Mouse (Mus musculus) G1E (cell line): ENCODE measurements at regions not wholly inside any gene's neighbourhood (a gene's known extent, or its start where the extent isn't known, plus 50 kb on each side); places are given as distances from the start of the nearest gene placed in this dataset.

Experiments used
- ATAC-seq: 2 replicates; pipeline ENCODE4 v1.8.0; 2016; ENCODE audit warnings: mild to moderate bottlenecking; ENCODE audit not compliant: insufficient number of reproducible peaks, poor library complexity, low FRiP score, severe bottlenecking; ENCODE audit errors: extremely low read depth
- DNase-seq: peaks from one replicate; pipeline ENCODE4 v3.0.0; 2012; ENCODE audit warnings: low spot score
- H3K27me3 ChIP-seq: 2 replicates; pipeline ENCODE4 v1.6.1; 2012; ENCODE audit warnings: mild to moderate bottlenecking, low read length, inconsistent platforms; ENCODE audit not compliant: insufficient read depth
- H3K36me3 ChIP-seq: replicated peaks from 2 replicates; pipeline ENCODE3; 2012; ENCODE audit warnings: mild to moderate bottlenecking, inconsistent platforms
- H3K4me1 ChIP-seq: 2 replicates; pipeline ENCODE4 v1.6.1; 2012; ENCODE audit warnings: low read depth, low read length, inconsistent platforms, mixed read lengths; ENCODE audit not compliant: insufficient read depth
- H3K4me3 ChIP-seq: 2 replicates; pipeline ENCODE4 v1.5.1; 2012; ENCODE audit warnings: low read depth, mild to moderate bottlenecking, inconsistent platforms, low read length, moderate library complexity, mixed read lengths
- H3K9me3 ChIP-seq: replicated peaks from 2 replicates; pipeline ENCODE4 v1.6.1; 2012; ENCODE audit warnings: inconsistent platforms
- CTCF ChIP-seq: IDR thresholded peaks from 2 replicates; pipeline ENCODE4 v1.5.1; 2012; ENCODE audit warnings: low read depth, low read length, inconsistent platforms, mixed read lengths
- GATA1 ChIP-seq: IDR thresholded peaks from 2 replicates; pipeline ENCODE4 v1.6.1; 2012; ENCODE audit warnings: borderline replicate concordance, low read length, inconsistent platforms, mixed read lengths
- GATA2 ChIP-seq: IDR thresholded peaks from 2 replicates; pipeline ENCODE4 v1.6.1; 2012; ENCODE audit warnings: low read depth, low read length, inconsistent platforms, borderline replicate concordance
- POLR2AphosphoS5 ChIP-seq: IDR thresholded peaks from 2 replicates; pipeline ENCODE4 v1.6.1; 2012; ENCODE audit warnings: low read depth, low read length, inconsistent platforms; ENCODE audit not compliant: insufficient replicate concordance
- TAL1 ChIP-seq: conservative IDR thresholded peaks from 2 replicates; pipeline ENCODE4 v1.6.1; 2012; ENCODE audit warnings: low read depth, low read length, inconsistent platforms, mixed read lengths

DNA sequence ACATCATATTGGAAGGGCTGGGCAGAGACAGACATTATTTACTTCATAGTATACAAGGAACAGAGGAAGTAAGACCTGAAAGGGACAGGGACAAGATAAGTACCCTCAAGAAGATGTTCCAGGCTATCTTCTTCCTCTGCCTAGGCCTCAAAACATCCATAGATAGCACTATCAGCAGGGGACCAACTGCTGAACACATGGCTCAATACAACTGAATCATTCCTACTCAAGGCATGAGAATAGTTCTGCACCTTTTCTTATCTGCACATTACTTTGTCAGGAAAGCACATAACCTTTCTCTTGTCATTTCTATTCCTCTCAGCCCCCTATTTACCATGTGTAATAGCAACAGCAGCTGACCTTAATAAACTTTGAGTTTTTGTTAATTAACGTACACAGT is 182.4 kb upstream of the Ufl1 start:
- ATAC-seq (no peak), DNase-seq (no peak)
- Histone ChIP-seq H3K4me3 (no peak overlapping the region), H3K9me3 (no peaks in the 10 kb centered on the region), H3K27me3 (no peaks in the 10 kb centered on the region), H3K36me3 (no peaks in the 10 kb centered on the region), H3K4me1 (peaks cover 4% of the 10 kb centered on the region; the same call in 1 of the 2 replicates)
- TF ChIP-seq POLR2AphosphoS5 (no peak), GATA2 (no peak), GATA1 (no peak), CTCF (no peak), TAL1 (no peak)

DNA sequence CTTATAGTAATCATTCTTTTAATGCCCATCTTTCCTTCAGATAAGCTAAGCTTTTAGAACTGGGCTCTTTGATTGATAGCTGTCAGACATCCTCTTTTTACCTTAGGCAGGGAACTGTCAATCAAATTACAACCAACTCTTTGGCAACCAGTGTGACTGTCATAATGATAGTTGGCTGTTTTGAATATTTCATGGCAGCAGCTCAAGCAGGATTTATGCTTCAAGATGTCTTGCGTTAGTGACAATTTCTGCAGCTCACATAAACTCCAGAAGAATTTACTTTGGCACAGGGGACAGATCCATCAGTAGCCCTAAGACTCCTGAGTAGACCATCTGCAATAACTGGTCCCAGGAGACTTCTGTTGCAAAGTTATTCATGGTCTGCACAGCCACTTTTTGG is 178.5 kb upstream of the Ufl1 start:
- ATAC-seq: no peak
- no peak for DNase-seq
- Histone ChIP-seq H3K9me3 (no peaks in the 10 kb centered on the region), H3K4me1 (no peaks in the 10 kb centered on the region), H3K36me3 (no peaks in the 10 kb centered on the region), H3K27me3 (no peaks in the 10 kb centered on the region), H3K4me3 (no peak overlapping the region)
- TF ChIP-seq CTCF (no peak), TAL1 (no peak), POLR2AphosphoS5 (no peak), GATA2 (no peak), GATA1 (no peak)

DNA sequence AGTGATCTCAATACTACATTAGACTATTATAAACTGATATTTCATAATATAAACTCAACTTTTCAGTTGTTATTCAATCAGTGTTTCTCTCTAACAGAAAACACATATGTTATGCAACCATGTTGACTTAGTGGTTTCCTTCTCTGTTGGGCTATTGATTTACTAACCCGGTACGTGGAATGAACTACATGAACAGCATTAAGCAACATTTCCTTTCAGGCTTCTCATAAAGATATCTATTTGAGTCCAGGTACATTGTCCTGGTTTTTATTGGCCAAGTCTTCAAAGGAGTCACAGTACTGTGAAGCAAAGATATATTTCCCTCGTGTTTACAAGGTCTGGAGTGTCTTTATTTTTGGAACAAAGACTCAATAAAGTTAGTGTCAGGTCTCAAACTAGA is 173.1 kb upstream of the Ufl1 start:
- no peak for ATAC-seq
- no peak for DNase-seq
- peaks cover 5% of the 10 kb centered on the region for H3K27me3 ChIP-seq
- H3K36me3 ChIP-seq: no peaks in the 10 kb centered on the region
- H3K4me3 ChIP-seq: no peak overlapping the region
- no peaks in the 10 kb centered on the region for H3K9me3 ChIP-seq
- no peaks in the 10 kb centered on the region for H3K4me1 ChIP-seq
- TF ChIP-seq GATA2: no peak
- TF ChIP-seq GATA1: no peak
- TF ChIP-seq TAL1: no peak
- no peak for TF ChIP-seq POLR2AphosphoS5
- TF ChIP-seq CTCF: no peak

DNA sequence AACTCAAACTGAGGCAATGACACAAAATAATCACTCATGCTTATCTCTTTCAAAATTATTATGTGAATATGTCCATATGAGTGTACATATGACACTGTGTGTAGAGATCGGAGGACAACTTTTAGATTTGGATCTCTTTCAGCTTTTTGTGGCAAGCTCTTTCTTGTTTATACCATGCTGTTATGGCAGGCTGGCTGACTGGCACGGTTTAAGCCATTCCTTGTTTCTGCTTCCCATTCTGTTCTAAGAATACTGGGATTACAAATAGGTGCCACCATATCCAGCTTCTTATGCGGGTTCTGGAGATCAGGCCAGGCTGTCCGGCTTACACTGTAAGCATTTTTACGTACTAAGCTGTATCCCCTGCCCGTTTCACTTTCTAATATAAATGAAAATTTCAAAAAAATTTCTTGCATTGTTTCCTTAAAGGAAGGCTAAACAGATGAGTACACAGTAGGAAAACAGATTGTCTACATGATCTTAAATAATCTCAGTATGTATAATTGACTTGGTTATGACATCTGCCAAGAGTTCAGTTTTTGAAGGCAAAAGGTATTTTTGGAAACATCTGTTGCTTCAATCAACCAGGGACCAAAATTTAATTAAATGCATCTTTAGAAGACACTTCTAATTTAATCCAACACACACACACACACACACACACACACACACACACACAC is 171.6 kb upstream of the Ufl1 start:
- DNase-seq: no peak
- Histone ChIP-seq H3K4me3 (no peak overlapping the region), H3K4me1 (no peaks in the 10 kb centered on the region), H3K36me3 (no peaks in the 10 kb centered on the region), H3K9me3 (no peaks in the 10 kb centered on the region), H3K27me3 (peaks cover 5% of the 10 kb centered on the region)
- TF ChIP-seq TAL1 (no peak), CTCF (no peak), POLR2AphosphoS5 (no peak), GATA2 (no peak), GATA1 (no peak)
- no peak for ATAC-seq

DNA sequence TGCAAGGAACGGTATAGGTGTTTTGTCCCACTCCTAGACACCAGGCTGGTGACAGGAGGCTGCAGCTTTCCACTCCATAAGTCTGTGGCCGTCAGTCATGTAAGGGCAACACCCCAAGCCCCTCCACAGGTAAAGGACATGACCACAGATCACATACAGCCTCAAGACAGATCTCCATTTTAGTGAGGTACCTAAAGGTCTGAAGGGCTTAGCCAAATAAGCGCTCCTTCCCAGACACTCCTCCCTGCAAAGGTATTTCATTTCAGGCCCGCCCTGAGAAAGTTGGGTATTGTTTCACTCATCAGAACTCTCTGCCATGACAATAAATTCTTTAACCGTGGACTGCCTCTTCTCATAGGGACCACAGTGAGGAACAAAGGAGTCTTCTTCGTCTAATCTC is 170.2 kb upstream of the Ufl1 start:
- ATAC-seq (no peak), DNase-seq (no peak)
- H3K4me3 ChIP-seq: no peak overlapping the region
- no peaks in the 10 kb centered on the region for H3K9me3 ChIP-seq
- TF ChIP-seq CTCF (no peak), POLR2AphosphoS5 (no peak), GATA2 (no peak), TAL1 (no peak), GATA1 (no peak)
- no peaks in the 10 kb centered on the region for H3K4me1 ChIP-seq
- H3K36me3 ChIP-seq: no peaks in the 10 kb centered on the region
- H3K27me3 ChIP-seq: peaks cover 5% of the 10 kb centered on the region

DNA sequence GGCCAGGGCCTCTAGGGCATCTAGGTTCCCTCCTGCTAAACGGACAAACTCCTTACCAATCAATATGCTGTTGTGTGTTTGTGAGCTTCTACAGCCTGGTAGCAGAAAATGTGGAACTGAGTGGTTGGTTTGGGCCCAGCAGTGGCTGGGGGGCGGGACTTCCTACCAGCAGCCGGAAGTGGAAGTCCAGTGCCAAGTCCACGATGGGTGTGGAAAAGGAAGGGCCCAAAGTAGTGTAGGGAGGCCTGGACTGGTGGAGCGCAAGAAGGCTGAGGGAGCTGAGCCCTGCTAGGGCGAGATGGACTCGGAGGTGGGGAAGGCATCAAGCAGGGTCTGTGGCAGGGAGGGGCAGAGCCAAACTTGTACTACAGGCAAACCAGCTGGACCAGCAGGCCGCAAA is 150.6 kb upstream of the Ufl1 start:
- Histone ChIP-seq H3K36me3 (no peaks in the 10 kb centered on the region), H3K4me3 (no peak overlapping the region), H3K4me1 (no peaks in the 10 kb centered on the region), H3K9me3 (no peaks in the 10 kb centered on the region), H3K27me3 (peaks cover 3% of the 10 kb centered on the region; the same call in 1 of the 2 replicates)
- TF ChIP-seq GATA2 (no peak), GATA1 (no peak), CTCF (no peak), TAL1 (no peak), POLR2AphosphoS5 (no peak)
- ATAC-seq (no peak), DNase-seq (no peak)

DNA sequence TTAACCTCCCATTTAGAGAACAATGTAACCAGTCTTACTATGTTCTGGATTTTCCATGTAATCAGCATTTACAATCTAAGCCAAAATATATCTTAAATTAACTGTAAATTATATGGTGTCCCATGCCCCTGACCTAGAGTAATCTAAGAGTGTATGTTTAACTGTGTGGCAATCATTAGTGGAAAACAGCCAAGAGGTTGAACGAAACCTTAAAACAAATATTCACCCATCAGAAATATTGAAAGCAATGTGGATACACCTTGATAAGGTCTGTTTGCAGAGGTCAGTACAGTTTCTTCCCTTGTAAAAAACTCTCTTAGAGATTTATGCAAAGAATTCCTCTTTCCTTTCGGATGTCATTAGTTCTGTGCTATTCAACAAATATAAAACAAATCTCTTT is 134.7 kb upstream of the Ufl1 start:
- ATAC-seq (no peak), DNase-seq (no peak)
- TF ChIP-seq CTCF: no peak
- no peak for TF ChIP-seq GATA1
- TF ChIP-seq TAL1: no peak
- TF ChIP-seq POLR2AphosphoS5: no peak
- TF ChIP-seq GATA2: no peak
- Histone ChIP-seq H3K4me3 (no peak overlapping the region), H3K36me3 (no peaks in the 10 kb centered on the region), H3K9me3 (no peaks in the 10 kb centered on the region), H3K27me3 (no peaks in the 10 kb centered on the region), H3K4me1 (no peaks in the 10 kb centered on the region)
